Mouse (Mus musculus) limb, embryonic 14.5 days (tissue): ENCODE measurements at regions not wholly inside any gene's neighbourhood (a gene's known extent, or its start where the extent isn't known, plus 50 kb on each side); places are given as distances from the start of the nearest gene placed in this dataset.

Experiments
- ATAC-seq: fragments of 200-750 bp; cut with Nextera tagmentation; 2 replicates; pipeline ENCODE4 v1.8.0; 2017; ENCODE audit warnings: low read depth, moderate number of reproducible peaks, moderate TSS enrichment; ENCODE audit not compliant: low FRiP score
- DNase-seq: peaks from one replicate; pipeline ENCODE4 v3.0.0-alpha.2; 2015; ENCODE audit warnings: low spot score
- H3K27ac ChIP-seq: fragments of 300-500 bp; sonication (generic); replicated peaks from 2 replicates; pipeline ENCODE4 v1.5.1; 2014; ENCODE audit warnings: low read depth, mild to moderate bottlenecking, low read length, moderate library complexity, mixed read lengths
- H3K27me3 ChIP-seq: fragments of 300-500 bp; sonication (generic); 2 replicates; pipeline ENCODE4 v1.6.1; 2014; ENCODE audit warnings: low read length, mixed read lengths; ENCODE audit not compliant: control insufficient read depth, insufficient read depth
- H3K36me3 ChIP-seq: fragments of 300-500 bp; sonication (generic); 2 replicates; pipeline ENCODE4 v1.6.1; 2014; ENCODE audit warnings: mild to moderate bottlenecking, low read length, moderate library complexity, mixed read lengths; ENCODE audit not compliant: control insufficient read depth, insufficient read depth
- H3K4me1 ChIP-seq: fragments of 300-500 bp; sonication (generic); 2 replicates; pipeline ENCODE4 v1.6.1; 2014; ENCODE audit warnings: antibody characterized with exemption, low read length, mixed read lengths; ENCODE audit not compliant: control insufficient read depth, insufficient read depth
- H3K4me2 ChIP-seq: fragments of 300-500 bp; sonication (generic); replicated peaks from 2 replicates; pipeline ENCODE4 v1.6.1; 2014; ENCODE audit warnings: low read depth, mild to moderate bottlenecking, low read length, moderate library complexity; ENCODE audit not compliant: severe bottlenecking
- H3K4me3 ChIP-seq: fragments of 300-500 bp; sonication (generic); replicated peaks from 2 replicates; pipeline ENCODE4 v1.5.1; 2014; ENCODE audit warnings: low read length
- H3K9ac ChIP-seq: fragments of 300-500 bp; sonication (generic); 2 replicates; pipeline ENCODE4 v1.6.1; 2014; ENCODE audit warnings: mild to moderate bottlenecking, low read depth, low read length, moderate library complexity; ENCODE audit not compliant: severe bottlenecking
- H3K9me3 ChIP-seq: fragments of 300-500 bp; sonication (generic); 2 replicates; pipeline ENCODE4 v1.6.1; 2016; ENCODE audit warnings: low read length; ENCODE audit not compliant: control insufficient read depth
- POLR2A ChIP-seq: fragments of 200-500 bp; IDR thresholded peaks from 2 replicates; pipeline ENCODE4 v1.8.0; 2012; ENCODE audit warnings: inconsistent platforms, mild to moderate bottlenecking, moderate library complexity, borderline replicate concordance; ENCODE audit not compliant: insufficient read depth, insufficient read length; ENCODE audit errors: extremely low read depth
- WGBS: fragments of 180-500 bp; shearing (Covaris S2); extraction: QIAGEN DNeasy Blood & Tissue Kit; methylation state at CpG from one replicate; pipeline ENCODE4 v1.1.7; 2014; 5-methylcytosine and 5-hydroxymethylcytosine counted together

DNA sequence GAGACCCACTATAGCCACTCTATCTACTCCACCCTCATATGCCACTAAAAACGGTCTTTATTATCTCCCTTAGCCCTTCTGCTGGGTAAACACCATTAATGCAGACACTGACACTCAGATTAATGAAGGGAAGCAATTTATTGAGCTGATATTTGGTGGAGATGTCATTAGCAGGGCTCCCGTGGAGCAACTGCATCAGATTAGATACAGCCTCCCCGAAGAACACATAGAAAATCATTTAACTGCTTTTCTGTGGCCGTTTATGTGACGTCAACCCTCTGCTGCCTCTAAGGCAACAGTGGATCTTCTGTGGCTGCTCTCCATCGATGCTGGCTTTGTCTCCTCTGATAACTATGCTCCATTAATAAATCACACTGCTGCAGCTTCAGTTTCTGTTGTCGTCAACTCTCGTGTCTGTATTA is 207.2 kb upstream of the Hnrnpa3 start:
- no peaks in the 10 kb centered on the region for H3K36me3 ChIP-seq
- no peaks in the 10 kb centered on the region for H3K27me3 ChIP-seq
- H3K4me1 ChIP-seq, result no peaks in the 10 kb centered on the region
- WGBS, result 57% methylated on average over 8 of the region's 8 CpGs
- H3K4me3 ChIP-seq, result no peak overlapping the region
- H3K9me3 ChIP-seq, result no peaks in the 10 kb centered on the region
- no peak overlapping the region for H3K4me2 ChIP-seq
- no peak overlapping the region for H3K9ac ChIP-seq
- TF ChIP-seq POLR2A, result no peak
- no peak overlapping the region for H3K27ac ChIP-seq
- no peak for DNase-seq
- ATAC-seq, result no peak

DNA sequence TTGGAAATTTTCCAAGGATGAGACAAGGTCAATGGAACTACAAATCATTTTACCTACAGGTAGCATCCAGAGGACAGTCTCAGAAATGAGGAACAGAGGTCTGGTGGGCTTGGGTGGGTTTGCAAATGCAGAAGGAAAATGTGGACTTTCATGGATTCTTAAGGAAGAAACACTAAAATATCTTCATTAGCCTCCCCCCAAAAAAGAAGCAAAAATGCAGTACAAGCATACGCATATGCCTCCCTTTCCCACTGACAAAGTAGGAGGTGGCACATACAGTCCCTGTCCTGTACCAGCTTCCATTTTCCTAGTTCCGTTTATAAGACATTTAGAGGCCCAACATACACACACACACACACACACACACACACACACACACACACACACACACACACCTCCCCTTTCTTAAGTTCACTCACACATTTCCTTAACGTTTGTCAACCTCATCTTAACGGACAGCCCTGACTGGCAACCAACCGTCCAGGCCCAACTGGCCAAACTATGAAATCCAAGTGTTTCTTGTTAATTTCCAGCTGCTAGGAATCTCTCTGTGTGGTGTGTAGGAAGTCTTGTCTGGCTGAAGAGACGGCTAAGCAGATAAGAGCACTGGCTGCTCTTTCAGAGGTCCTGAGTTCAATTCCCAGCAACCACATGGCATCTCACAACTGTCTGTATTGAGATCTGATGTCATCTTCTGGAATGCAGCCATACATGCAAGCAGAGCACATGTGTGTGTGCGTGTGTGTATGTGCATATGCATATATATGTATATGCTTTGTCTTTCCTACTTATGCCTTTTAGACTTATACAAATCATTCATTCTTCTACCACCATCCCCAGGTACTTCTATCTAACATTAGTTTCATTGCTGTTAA is 206.6 kb upstream of the Hnrnpa3 start:
- no peak for ATAC-seq
- WGBS, result 58% methylated on average over 7 of the region's 7 CpGs
- Histone ChIP-seq H3K4me3 (no peak overlapping the region), H3K27ac (no peak overlapping the region), H3K9ac (no peak overlapping the region), H3K9me3 (no peaks in the 10 kb centered on the region), H3K4me1 (no peaks in the 10 kb centered on the region), H3K36me3 (no peaks in the 10 kb centered on the region), H3K27me3 (no peaks in the 10 kb centered on the region), H3K4me2 (no peak overlapping the region)
- no peak for DNase-seq
- no peak for TF ChIP-seq POLR2A

DNA sequence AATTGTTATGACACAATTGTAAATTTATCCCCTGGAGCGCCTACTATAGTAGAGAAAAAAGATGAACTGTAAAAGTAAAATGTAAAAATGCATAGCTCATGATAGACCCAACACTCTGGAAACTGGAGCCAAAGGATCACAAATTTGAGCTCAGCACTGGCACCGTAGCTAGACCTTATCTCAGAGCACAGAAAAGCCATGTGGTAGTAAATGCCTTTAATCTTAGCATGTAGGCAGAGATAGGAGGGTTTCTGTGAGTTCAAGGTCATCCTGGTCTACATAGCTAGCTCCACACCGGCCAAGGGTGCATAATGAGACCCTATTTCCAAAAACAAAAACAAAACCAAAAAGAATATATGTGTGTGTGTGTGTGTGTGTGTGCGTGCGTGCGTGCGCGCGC is 203.6 kb upstream of the Hnrnpa3 start:
- Histone ChIP-seq H3K4me3 (no peak overlapping the region), H3K9ac (no peak overlapping the region), H3K4me1 (no peaks in the 10 kb centered on the region), H3K27ac (no peak overlapping the region), H3K9me3 (no peaks in the 10 kb centered on the region), H3K4me2 (no peak overlapping the region), H3K36me3 (no peaks in the 10 kb centered on the region), H3K27me3 (no peaks in the 10 kb centered on the region)
- ATAC-seq (no peak), DNase-seq (no peak)
- 95% methylated on average over 9 of the region's 9 CpGs for WGBS
- no peak for TF ChIP-seq POLR2A

DNA sequence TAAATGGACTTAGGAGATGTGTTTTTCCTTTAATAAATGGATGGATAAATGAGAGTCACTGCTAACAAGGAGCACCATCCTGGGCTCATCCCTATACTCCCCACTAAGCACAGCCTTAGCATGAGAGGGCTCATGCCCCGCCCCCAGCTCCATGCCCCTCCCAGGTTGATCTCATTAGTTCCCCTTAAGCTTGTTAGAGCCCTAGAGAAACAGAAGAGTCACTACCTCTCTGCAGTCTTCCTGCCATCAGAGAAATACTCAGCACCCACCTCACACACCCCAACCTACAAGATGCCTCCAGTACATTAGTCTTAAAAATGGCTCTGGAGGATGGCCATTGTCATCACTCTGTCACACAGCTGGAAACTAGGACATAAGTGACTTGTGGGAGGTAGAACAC is 202.8 kb upstream of the Hnrnpa3 start:
- H3K9me3 ChIP-seq, result no peaks in the 10 kb centered on the region
- no peak overlapping the region for H3K4me2 ChIP-seq
- no peak overlapping the region for H3K9ac ChIP-seq
- no peak overlapping the region for H3K27ac ChIP-seq
- ATAC-seq, result no peak
- H3K27me3 ChIP-seq, result no peaks in the 10 kb centered on the region
- H3K4me3 ChIP-seq, result no peak overlapping the region
- TF ChIP-seq POLR2A, result no peak
- H3K36me3 ChIP-seq, result no peaks in the 10 kb centered on the region
- peaks cover 7% of the 10 kb centered on the region for H3K4me1 ChIP-seq
- DNase-seq, result no peak
- 69% methylated on average over 1 of the region's 1 CpGs for WGBS

DNA sequence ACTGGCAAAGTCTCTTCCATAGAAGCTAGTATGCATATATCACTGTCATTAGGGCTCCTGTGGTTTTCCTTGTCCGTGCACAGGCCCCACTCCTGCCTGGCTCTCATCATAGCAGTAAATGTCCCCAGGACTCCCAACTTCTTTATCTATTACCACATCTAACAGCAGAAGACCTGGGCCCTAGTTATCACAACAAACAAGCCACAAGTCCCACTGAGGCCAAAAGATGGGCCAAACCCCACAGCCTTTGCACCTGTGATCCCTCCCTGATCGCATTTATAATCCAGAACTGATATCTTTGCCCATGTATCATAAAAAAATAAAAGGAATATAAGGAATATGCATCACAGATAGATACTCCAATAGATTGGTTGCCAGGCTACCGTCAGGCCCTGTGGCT is 201.6 kb upstream of the Hnrnpa3 start:
- DNase-seq, result no peak
- Histone ChIP-seq H3K27ac (no peak overlapping the region), H3K4me1 (peaks cover 17% of the 10 kb centered on the region), H3K27me3 (no peaks in the 10 kb centered on the region), H3K9ac (no peak overlapping the region), H3K36me3 (no peaks in the 10 kb centered on the region), H3K4me3 (no peak overlapping the region), H3K9me3 (no peaks in the 10 kb centered on the region), H3K4me2 (no peak overlapping the region)
- TF ChIP-seq POLR2A, result no peak
- no peak for ATAC-seq
- WGBS, result 83% methylated on average over 3 of the region's 3 CpGs
